ENCODE assay signal across 8 mouse cellular contexts in the genomic region with DNA sequence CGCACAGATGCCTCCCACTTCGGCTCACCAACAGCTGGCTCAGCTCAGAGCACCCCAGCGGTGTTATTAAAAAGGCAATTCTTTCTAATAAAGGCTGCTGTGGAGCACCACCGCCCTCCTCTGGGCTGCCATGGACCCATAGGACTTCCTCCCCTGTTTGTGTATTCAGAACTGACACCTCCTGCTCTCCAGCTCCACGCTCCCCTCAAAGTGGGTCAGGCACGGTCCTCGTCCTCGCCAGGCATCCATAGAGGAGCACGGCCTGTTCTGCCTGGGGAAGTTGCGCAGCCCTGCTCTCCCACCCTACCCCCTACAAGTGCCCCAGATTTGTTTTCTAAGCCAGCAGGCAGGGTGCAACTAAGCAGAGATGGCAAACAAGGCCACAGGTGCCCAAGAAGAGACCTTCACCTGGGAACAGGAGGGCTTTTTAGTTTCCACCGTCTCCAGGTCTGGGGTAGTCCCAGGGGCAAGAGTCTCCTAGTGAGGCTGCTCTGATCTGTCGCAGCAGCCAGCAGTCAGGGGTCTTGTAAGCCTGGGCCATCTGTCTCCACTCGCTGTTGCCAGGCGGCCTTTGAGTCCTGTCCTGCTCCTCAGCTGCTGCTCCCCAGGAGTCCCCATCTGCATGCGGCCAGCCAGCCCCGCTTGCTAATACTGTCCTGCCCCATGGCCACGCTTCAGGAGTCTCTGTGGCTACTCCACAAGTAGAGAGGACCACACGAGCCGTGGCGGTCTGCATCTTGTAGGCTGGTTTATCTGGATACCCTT. TPM values are rescaled to one million over a fixed set of nuclear protein-coding genes. Genes with fewer than 3 reads are reported as not detected.
DNase-seq lines count a peak whose midpoint lies in the region; ATAC-seq lines count a peak whose summit lies in the region.

No protein-coding gene starts in this region.

- H3K9ac ChIP-seq in neural tube, embryonic 11.5 days (ENCODE audit: low read length): no peak overlapping the region

- H3K27ac ChIP-seq in neural tube, embryonic 11.5 days (ENCODE audit: low read depth, low read length): no peak overlapping the region; the same call in 1 of the 2 replicates

- no peaks in the 10 kb centered on the region for H3K27me3 ChIP-seq in neural tube, embryonic 11.5 days (ENCODE audit: control insufficient read depth, insufficient read depth, low read length)

- no peaks in the 10 kb centered on the region for H3K9me3 ChIP-seq in neural tube, embryonic 11.5 days (ENCODE audit: control insufficient read depth, low read length)

- H3K36me3 ChIP-seq in neural tube, embryonic 11.5 days (ENCODE audit: control insufficient read depth, insufficient read depth, low read length): no peaks in the 10 kb centered on the region

- ATAC-seq in cerebellum, adult (ENCODE audit: insufficient number of reproducible peaks, low FRiP score, low TSS enrichment): no peak
- 0 out of 2 replicates have a peak, but pooled peaks have one; percentile 58 for ATAC-seq in neural tube, embryonic 11.5 days (ENCODE audit: insufficient read depth, low FRiP score, low TSS enrichment)
- ATAC-seq in CD4-positive, CD25-positive, alpha-beta regulatory T cell, adult 4 months: no peak

- intact Hi-C loops in left cerebral cortex, postnatal 4 days (cut with DNase I): no loop called here

- peak; percentile 64 to 66 for DNase-seq in cerebellum, postnatal 25 days
- peak; percentile 54 for DNase-seq in neural tube, embryonic 11.5 days (ENCODE audit: low spot score)
- no peak for DNase-seq in neural tube, embryonic 10.5 days (ENCODE audit: extremely low spot score, low spot score)
- peak; percentile 84 for DNase-seq in left cerebral cortex, postnatal 4 days
- peak; percentile 23 for DNase-seq in right cerebral cortex, postnatal 25 days
- no peak for DNase-seq in cerebellum, adult 11 months

- peaks cover 43% of the 10 kb centered on the region for H3K4me1 ChIP-seq in neural tube, embryonic 11.5 days (ENCODE audit: control insufficient read depth, insufficient read depth, low read length)

- H3K4me3 ChIP-seq in neural tube, embryonic 11.5 days (ENCODE audit: low read depth, low read length): no peak overlapping the region

- H3K4me2 ChIP-seq in neural tube, embryonic 11.5 days (ENCODE audit: low read depth): no peak overlapping the region

- WGBS in neural tube, embryonic 11.5 days: 44% methylated on average over 20 of the region's 20 CpGs

RNA-seq across cellular contexts. Expression of a gene that starts 33.3 kb away (rescaled TPM):
- polyA plus RNA-seq in neural tube, embryonic 11.5 days (2014; fragmentation: Nextera tagmentation; extraction: Ambion mirVana): 0.57 and 0.85 TPM in 2 replicates
- total RNA-seq in left cerebral cortex, postnatal 4 days (2021): 1 to 10 TPM; 1.4 to 2.0 TPM
- polyA plus RNA-seq in CD4-positive, CD25-positive, alpha-beta regulatory T cell, adult 4 months (2017; shearing (Covaris generic)): not detected

RNA-seq across cellular contexts. Expression of a gene that starts 43.1 kb away (rescaled TPM):
- polyA plus RNA-seq in neural tube, embryonic 11.5 days (2014; fragmentation: Nextera tagmentation; extraction: Ambion mirVana): 14.0 and 15.1 TPM in 2 replicates
- total RNA-seq in left cerebral cortex, postnatal 4 days (2021): 10 to 100 TPM; 24.4 to 25.8 TPM
- 10 to 100 TPM; 21.6 to 26.8 TPM for polyA plus RNA-seq in CD4-positive, CD25-positive, alpha-beta regulatory T cell, adult 4 months (2017; shearing (Covaris generic))

RNA-seq across cellular contexts. Expression of a gene that starts 46.0 kb away (rescaled TPM):
- polyA plus RNA-seq in neural tube, embryonic 11.5 days (2014; fragmentation: Nextera tagmentation; extraction: Ambion mirVana): 20.3 and 20.8 TPM in 2 replicates
- total RNA-seq in left cerebral cortex, postnatal 4 days (2021): 10 to 100 TPM; 12.5 to 15.6 TPM
- polyA plus RNA-seq in CD4-positive, CD25-positive, alpha-beta regulatory T cell, adult 4 months (2017; shearing (Covaris generic)): 10 to 100 TPM; 12.1 to 18.1 TPM

RNA-seq across cellular contexts. Expression of a gene that starts 46.4 kb away (rescaled TPM):
- 8.8 and 11.0 TPM in 2 replicates for polyA plus RNA-seq in neural tube, embryonic 11.5 days (2014; fragmentation: Nextera tagmentation; extraction: Ambion mirVana)
- 10 to 100 TPM; 18.1 to 18.2 TPM for total RNA-seq in left cerebral cortex, postnatal 4 days (2021)
- 10 to 100 TPM in 1 of 2 experiments, 1 to 10 TPM in 1; 8.1 to 14.2 TPM for polyA plus RNA-seq in CD4-positive, CD25-positive, alpha-beta regulatory T cell, adult 4 months (2017; shearing (Covaris generic))

Comparison
In these comparisons a context has a peak if more than half of its experiments do, and no peak if none do; other contexts are left out.
1. DNase-seq: peak in cerebellum, postnatal 25 days (2 of 2), neural tube, embryonic 11.5 days (single experiment), left cerebral cortex, postnatal 4 days (single experiment) and right cerebral cortex, postnatal 25 days (single experiment); none in neural tube, embryonic 10.5 days (single experiment) and cerebellum, adult 11 months (single experiment).